Mouse (Mus musculus): Measurements from ENCODE around the gene Papola. TPM values are rescaled to one million over a fixed set of nuclear protein-coding genes. Genes with fewer than 3 reads are reported as not detected.
A peak's percentile ranks its signal among the peaks of the same experiment; 100 is the strongest.

Papola gene
- total RNA-seq (2015; ENCODE audit: low replicate concordance) (104 and 179 TPM in 2 replicates), total RNA-seq (2017; ENCODE audit: low replicate concordance) (74.6 and 104 TPM in 2 replicates)

DNA sequence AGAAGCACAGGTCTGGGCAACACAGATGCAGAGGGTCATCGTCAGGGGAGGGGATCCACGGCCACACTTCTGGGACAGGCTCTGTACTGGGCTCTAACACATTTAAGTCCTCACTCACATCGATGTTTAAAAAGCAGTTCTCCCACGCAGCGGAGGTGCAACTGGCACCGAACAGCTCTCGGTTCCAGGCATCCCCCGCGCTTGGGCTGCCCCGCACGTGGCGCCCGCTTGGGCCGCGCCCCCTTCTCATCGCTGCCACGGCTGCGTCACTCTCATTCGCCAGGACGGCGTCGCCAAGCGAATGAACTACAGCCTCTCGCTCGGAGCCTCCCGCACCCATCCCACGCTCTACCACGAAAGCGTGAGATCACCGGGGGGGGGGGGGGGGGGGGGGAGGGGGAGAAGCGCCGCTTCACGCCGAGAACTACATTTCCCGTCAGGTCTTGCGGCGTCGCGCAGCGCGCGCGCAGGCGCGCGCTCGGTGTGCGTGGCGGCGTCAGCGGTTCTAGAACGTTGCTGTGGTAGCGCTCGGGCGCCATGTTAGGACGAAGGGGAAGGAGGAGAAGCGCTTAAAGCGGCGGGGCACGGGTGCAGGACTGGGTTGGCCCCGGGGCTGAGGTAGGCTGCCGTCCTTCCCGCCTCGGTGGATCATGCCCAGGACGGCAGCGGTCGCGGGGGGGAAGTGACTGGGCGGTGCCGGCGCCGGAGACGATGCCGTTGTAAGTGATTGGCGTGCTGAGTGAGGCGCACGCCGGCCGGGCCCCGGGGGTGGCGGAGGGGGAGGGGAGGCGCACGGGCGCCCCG is at the start of gene Papola:
Papola (plus strand) TSS at position 499 of the 804 bp plus-strand sequence.
- peak; percentile 92 for ATAC-seq (replicated peaks; ENCODE audit: low FRiP score, poor library complexity, severe bottlenecking)

DNA sequence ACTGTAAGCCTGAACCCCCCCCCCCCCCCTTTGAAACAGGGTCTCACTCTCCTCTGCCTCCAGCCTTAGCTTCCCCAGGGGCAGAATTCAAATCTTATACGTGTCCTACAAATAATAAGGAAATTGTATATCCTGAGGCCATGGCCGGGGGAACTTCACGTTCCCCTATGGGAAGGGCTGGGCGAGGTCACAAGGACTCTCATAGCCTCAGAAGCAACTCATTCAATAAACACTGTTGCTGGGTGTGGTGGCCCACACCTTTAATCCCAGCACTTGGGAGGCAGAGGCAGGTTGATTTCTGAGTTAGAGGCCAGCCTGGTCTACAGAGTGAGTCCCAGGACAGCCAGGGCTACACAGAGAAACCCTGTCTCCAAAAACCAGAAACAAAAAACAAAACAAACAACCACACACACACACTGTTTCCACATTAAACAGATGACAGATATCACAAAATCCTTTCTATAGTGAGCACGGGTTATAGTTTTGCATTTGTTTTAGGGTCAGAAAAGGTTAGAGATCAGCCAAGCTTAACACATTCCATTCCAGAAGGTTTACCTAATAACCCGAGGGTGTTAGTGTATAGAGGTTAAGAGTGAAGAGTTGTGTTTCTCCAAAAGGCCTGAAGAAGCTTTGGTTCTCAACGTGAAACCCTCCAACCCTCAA is 49.1 kb upstream of the Papola start:
- ATAC-seq (replicated peaks; ENCODE audit: low FRiP score, poor library complexity, severe bottlenecking) = no peak

DNA sequence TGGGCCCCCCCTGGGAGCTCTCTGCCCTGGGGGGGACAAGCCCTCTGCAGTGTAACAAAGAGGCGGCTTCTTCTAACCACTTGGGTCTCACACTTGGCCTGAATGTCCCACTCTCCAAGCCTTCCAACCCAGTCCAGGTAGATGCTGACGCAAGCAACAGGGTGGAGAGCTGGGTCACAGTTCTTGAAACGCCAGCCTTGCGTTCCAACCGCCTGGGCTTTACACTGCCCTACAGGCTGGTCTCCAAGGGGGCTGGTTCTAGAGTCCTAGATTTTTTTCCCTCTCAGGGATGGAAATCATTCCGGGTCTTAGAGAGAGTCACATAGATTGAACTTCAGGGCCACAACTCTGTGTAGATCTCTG is 48.6 kb upstream of the Papola start:
- ATAC-seq (replicated peaks; ENCODE audit: low FRiP score, poor library complexity, severe bottlenecking) = no peak

DNA sequence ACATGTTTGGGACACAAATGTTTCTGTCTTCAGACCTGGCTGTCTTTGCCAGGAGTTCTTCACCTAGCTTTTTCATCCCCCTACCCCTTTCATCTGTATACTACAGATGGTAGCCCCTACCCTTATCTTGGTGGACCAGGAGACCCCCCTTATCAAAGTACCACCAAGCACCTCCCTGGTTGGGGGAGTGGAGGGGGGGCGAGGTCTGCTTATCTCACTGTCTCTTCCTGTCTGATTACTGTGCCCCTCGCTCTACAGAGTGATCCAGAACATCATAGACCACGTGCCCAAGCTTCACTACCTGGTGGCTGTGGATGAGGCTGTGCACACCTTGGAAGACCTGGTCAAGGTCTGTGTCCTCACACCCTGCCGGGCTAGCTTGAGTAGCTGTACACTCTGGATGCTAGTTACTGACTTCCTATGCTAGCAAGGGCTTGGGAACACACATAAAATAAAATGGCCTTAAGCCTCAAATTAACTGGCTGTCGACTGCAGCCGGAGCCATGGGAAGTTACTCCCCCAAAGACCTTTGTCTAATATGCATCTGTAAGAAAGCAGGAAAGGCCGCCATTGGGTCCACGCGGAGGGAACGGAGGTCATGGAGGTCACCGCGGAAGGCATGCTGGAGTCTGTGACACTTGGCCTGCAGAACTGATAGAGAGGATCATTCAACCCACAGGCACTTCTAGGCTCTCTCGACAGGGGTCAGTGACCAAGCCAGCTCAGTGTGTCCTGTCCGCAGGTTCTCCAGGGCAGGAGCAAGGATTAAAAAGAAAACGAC is 46.0 kb upstream of the Papola start:
- ATAC-seq (replicated peaks; ENCODE audit: low FRiP score, poor library complexity, severe bottlenecking) = no peak

DNA sequence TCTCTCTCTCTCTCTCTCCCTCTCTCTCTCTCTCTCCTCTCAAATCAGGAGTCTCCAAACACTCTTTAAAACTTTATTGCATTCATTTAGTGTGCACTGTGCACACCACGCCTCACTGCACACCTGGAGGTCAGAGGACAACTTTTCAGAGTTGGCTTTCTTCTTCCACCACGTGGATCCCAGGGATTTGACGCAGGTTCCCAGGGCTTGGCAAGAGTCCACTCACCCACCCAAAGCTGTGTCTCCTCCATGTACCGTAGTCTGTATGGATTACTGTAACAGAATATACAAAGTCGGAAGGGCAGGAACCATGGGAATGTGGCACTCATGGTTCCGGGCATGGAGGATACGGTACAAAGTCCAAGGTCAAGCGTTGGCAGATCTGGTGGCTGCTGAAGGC is 44.8 kb upstream of the Papola start:
- no peak for ATAC-seq (replicated peaks; ENCODE audit: low FRiP score, poor library complexity, severe bottlenecking)

DNA sequence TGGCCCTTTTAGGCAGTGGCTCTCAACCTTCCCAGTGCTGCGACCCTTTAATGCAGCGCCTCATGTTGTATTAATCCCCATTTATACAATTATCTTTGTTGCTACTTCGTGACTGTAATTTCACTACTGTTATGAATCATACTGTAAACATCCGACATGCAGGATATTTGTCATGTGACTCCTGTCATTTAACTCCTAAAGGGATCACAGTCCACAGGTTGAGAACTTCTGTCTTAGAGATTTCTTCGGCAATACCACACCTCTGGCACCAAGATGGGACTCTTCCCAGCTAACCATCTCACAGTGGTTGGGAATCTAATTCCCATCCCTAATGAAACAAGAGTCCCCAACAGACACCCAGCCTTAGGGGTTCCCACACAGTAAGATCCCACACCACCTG is 36.4 kb upstream of the Papola start:
- no peak for ATAC-seq (replicated peaks; ENCODE audit: low FRiP score, poor library complexity, severe bottlenecking)

GRCm38 (mm10) chr12:105753813-105754212 is 30.7 kb upstream of the Papola start:
- no peak for ATAC-seq (replicated peaks; ENCODE audit: low FRiP score, poor library complexity, severe bottlenecking)

GRCm38 (mm10) chr12:105757816-105758497 is 26.5 kb upstream of the Papola start:
- 0 out of 2 replicates have a peak, but pooled peaks have one; percentile 14 for ATAC-seq (replicated peaks; ENCODE audit: low FRiP score, poor library complexity, severe bottlenecking)

- no peak for ATAC-seq (replicated peaks; ENCODE audit: low FRiP score, poor library complexity, severe bottlenecking)
Observed at GRCm38 (mm10) chr12:105758911-105759310, 25.6 kb upstream of the Papola start.

DNA sequence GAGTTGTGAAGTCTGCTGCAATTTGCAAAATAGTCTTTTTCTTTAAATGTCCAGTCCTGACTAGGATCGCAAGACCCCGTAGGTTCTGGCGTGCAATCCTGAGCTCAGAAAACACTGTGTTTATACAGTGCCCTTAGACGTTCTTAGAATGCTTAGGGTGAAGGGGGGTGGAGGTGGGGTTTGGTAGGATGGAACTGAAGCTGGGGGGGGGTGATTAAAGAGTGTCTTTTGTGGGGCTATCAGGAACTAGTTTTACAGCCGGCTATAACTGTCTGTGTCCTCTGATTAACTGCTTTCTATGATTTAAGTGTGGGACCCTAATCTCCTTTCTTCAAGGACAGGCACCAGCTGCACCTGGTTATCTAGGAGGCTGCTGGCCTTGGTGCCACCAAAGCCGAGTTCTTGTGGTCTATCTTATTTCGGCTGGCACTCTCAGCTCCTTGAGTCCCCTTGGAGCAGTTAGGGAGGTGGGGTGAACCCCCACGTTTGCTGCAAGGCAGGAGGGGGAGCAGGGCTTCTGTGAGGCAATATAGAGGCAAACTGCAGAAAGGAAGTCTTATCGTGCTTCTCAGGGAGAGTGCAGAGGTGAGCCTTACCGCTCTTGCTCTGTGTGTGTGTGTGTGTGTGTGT is 24.5 kb upstream of the Papola start:
- no peak for ATAC-seq (replicated peaks; ENCODE audit: low FRiP score, poor library complexity, severe bottlenecking)

- ATAC-seq (replicated peaks; ENCODE audit: low FRiP score, poor library complexity, severe bottlenecking) = no peak
Observed at GRCm38 (mm10) chr12:105761171-105761570, 23.3 kb upstream of the Papola start.

DNA sequence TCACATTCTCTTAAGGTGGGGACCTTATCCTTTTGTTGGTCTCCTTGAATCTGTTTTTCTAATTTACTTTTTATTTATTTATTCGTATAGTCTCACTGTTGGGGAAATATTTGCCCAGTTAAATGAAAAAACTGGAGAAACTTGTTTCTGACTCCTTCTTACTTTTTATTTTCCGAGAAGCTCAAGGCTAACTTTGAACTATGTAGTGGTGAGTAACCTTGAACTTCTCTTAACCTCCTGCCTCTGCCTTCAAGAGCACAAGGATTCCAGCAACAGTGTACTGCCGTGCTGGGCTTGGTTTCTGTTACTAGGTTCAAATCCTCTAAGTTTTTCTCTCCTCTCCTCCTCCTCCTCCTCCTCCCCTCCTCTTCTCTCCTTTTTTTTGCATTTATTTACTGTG is 22.9 kb upstream of the Papola start:
- ATAC-seq (replicated peaks; ENCODE audit: low FRiP score, poor library complexity, severe bottlenecking) = no peak

GRCm38 (mm10) chr12:105769700-105770099 is 14.8 kb upstream of the Papola start:
- no peak for ATAC-seq (replicated peaks; ENCODE audit: low FRiP score, poor library complexity, severe bottlenecking)

- no peak for ATAC-seq (replicated peaks; ENCODE audit: low FRiP score, poor library complexity, severe bottlenecking)
Observed at GRCm38 (mm10) chr12:105774871-105775270, 9.6 kb upstream of the Papola start.

DNA sequence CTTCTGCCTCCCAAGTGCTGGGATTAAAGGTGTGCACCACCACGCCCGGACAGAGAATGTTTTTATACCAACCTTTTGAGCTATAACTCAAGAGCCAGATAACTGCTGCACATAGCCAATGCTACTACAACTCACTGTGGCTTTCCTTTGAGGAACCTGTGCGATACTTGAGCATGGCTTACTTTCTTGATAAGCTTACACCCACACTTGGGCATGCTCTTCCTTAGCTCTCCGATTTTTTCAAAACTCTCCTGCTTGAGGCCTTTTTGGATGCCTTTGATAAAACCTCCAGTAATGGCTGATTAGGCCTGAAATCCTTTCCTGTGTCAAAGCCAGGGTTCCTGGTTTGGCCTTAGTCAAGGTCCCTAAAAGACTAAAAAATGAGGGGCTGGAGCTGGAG is 6.8 kb upstream of the Papola start:
- ATAC-seq (replicated peaks; ENCODE audit: low FRiP score, poor library complexity, severe bottlenecking) = no peak

DNA sequence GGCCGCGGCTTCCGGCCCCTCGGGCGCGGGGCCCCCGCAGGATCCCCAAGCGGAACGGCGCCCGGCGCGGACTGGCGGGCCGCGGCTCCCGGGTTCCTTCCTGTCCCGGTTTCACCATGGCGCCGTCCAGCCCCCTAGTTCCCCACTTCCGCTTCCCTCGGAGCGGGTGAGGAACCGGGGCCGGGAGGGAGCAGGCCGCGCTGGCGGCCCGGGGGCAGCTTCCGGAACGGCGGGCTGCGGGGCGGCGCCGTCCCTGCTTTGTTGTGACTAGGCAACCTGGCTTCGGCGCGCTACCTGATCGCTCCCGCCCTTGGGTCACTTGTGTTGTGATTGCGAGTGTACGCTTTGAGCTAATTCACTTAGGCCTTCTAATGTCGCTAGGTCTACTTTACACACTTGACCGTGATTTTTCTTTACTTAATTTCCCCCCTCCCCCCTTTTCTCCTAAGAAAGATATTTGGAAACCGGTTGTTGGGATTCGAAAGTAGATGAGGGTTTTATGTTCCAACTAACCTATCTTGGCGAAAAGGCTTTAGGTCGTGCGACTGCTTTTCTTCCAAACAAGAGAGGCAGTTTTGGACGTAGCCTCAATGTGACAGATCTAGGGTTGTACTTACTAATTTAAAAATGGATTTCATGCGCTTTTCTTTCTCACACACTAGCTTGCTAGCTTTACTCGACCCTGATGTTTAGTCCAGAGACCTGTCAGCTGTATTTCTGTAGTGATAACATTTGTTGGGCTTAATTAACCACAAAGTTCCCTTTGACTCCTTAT is 693 bp downstream of the Papola start:
- ATAC-seq (replicated peaks; ENCODE audit: low FRiP score, poor library complexity, severe bottlenecking) = peak; percentile 69

- no peak for ATAC-seq (replicated peaks; ENCODE audit: low FRiP score, poor library complexity, severe bottlenecking)
Observed at GRCm38 (mm10) chr12:105786113-105786512, 1.6 kb downstream of the Papola start.

DNA sequence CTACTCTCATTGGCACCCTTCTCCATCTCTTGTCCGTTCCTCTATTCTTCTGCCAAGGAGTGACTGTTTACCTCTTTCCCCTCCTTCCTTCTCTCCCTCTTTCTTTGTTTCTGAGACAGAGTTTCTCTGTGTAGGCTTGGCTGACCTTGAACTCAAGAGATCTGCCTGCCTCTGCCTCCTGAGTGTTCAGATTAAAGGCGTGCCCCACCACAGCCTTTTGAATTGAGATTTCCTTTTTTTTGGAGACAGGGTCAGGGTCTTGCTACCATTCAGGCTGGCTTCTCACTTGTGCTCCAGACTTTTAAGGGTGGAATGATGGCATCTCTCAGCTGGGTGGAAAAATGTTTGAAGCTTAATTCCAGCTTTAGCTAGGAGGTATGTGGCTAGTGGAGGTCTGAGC is 3.1 kb downstream of the Papola start:
- no peak for ATAC-seq (replicated peaks; ENCODE audit: low FRiP score, poor library complexity, severe bottlenecking)

DNA sequence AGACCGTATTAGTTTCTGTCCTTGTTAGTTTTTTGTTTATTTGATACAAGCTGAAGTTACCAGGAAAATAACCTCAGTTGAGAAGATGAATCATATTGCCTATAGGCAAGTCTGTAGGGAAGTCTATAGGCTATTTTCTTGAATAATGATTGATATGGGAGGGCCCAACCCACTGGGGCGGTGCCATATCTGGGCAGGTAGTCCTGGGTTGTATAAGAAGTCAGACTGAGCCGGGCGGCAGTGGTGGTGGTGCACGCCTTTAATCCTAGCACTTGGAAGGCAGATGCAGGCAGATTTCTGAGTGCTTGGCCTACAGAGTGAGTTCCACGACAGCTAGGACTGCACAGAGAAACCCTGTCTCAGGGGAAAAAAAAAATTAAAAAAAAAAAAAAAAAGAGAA is 5.4 kb downstream of the Papola start:
- no peak for ATAC-seq (replicated peaks; ENCODE audit: low FRiP score, poor library complexity, severe bottlenecking)

Data from erythroid progenitor cell, adult 5-6 weeks (primary cell).